Mouse (Mus musculus): ENCODE results near the gene Cacna1a. TPM values are rescaled to one million over a fixed set of nuclear protein-coding genes. Genes with fewer than 3 reads are reported as not detected.

Cacna1a gene
- total RNA-seq, 2 experiments from 2014 or later: not detected

DNA sequence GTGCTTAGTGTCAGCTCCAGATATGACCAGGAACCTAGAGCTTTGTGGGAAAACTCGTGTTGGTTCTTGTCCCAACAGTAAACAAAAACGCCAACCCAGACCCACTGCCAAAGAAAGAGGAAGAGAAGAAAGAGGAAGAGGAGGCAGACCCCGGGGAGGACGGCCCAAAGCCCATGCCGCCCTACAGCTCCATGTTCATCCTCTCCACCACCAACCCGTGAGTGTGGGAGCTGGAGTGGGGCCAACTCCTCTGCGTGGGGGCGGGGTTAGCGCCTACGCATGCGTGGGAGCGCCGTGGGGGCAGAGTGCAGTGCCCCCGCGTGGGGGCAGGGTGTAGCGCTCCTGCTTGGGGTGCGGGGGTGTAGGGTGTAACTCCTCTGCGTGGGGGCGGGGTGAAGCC, 179.3 kb downstream of the Cacna1a start:
- 0 out of 2 replicates have a peak, but pooled peaks have one; percentile 32 for ATAC-seq (replicated peaks; ENCODE audit: low FRiP score, poor library complexity, severe bottlenecking)

DNA sequence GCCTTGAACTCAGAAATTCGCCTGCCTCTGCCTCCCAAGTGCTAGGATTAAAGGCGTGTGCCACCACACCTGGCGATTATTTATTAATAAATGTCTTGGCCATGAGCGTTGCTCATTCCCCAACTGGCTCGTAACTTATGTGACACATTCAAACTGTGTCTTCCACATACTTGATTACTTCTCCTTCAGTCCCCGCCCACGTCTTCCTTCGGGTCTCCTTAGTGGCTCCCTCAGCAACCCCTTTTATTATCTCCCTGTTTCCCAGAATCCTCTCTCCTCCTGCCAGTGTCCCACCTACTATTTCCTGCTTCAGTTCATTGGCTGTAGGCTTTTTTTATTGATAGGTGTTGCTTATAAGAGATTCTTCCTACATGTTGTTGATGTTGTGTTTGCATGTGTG, 180.5 kb downstream of the Cacna1a start:
- no peak for ATAC-seq (replicated peaks; ENCODE audit: low FRiP score, poor library complexity, severe bottlenecking)

DNA sequence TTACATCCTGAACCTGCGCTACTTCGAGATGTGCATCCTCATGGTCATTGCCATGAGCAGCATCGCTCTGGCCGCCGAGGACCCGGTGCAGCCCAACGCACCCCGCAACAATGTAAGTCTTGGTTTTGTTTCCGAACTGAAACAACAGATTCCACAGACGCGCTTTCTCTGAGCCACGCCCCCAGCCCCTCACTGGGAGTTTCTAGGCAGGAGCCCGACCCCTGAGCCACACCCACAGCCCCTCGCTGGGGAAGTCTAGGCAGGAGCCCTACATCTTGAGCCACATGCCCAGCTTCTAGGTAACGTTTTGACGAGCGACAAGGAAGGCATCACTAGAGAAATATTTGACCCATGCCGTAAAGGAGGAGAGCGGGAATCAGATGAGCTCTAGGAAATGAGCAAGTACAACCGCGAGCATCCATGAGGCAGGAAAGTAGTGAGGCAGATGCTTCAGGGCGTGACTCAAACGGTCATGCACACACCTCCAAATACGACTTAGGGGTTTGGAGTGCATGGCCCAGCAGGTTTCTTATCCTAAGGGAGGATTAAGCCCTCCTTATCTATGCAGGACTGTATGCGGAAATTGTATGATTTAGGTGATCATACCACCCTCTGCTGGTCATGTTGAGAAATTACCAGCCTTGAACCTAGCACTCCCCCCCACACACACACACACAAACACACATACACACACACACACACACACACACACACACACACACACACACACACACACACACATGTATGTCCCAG, 181.9 kb downstream of the Cacna1a start:
- ATAC-seq (replicated peaks; ENCODE audit: low FRiP score, poor library complexity, severe bottlenecking): no peak

DNA sequence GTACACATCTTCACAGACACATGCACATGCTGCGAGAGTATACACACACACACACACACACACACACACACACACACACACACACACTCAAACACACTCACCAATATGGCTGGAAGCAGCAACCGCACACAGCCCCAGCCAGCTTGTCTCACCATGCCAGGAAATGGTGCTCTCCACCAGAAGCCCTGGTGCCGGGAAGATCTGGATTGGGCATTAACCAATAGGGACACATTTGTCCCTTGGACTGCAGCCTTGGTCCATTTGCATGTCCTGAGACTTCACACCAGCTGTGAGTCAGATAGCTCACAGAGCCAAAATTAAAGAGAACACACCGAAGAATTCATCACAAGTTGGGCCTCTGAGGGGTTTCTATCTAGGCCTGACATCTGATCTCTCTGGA, 189.2 kb downstream of the Cacna1a start:
- ATAC-seq (replicated peaks; ENCODE audit: low FRiP score, poor library complexity, severe bottlenecking): no peak

DNA sequence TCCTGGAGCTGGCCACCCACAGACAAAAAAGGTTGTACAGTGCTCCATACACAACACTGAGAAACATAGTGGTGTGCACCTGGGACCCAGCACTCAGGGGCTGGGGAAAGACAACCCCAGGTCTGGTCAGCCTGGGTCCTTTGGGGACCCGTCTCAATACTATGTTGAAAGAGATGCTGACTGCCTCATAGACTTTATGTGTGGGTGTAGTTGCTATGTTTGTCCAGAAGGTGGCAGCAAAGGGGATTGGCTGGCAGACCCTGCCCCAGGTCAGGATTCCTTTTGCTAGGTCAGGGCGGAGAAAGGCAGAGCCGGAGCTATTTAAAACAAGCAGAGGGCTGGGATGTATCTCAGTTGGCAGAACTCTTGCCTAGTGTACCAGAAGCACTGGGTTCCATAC, 191.4 kb downstream of the Cacna1a start:
- ATAC-seq (replicated peaks; ENCODE audit: low FRiP score, poor library complexity, severe bottlenecking): peak; percentile 81

DNA sequence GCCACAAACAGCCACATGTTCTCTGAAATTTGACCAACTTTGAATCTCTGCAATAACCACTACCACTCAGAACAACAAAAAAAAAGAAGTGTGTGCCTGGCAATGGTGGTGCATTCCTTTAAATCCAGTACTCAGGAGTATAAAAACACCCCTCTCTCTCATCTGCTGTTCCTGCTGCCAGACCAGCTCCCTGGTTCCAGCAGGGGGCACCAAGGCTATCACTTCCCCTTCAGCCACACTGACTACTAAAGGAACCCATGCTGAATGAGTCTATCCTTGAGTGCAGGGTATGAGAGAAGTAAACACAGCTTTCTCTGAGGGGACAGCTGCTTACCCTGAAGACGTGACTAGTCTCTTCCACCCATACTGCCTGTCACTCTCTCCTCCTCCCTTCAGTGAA, 197.1 kb downstream of the Cacna1a start:
- ATAC-seq (replicated peaks; ENCODE audit: low FRiP score, poor library complexity, severe bottlenecking): no peak

DNA sequence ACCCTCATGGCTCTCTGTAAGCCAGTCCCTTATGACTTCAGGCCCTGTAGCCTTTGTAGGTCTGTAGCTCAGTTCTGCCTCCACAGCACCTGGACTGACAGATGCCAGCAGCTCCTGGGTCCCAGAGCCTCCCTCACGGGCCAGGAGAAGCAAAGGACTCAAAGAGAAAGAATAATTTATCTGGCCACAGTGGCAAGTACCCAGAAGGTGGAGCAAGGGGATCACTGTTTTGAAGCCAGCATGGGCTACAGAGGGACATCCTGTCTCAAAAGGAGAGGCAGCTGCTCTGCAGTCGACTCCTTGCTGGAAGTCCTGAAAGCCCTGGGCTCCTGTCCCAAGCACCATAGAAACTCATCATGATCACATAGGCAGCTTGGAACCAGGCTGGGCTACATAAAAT, 198.0 kb downstream of the Cacna1a start:
- ATAC-seq (replicated peaks; ENCODE audit: low FRiP score, poor library complexity, severe bottlenecking): no peak

DNA sequence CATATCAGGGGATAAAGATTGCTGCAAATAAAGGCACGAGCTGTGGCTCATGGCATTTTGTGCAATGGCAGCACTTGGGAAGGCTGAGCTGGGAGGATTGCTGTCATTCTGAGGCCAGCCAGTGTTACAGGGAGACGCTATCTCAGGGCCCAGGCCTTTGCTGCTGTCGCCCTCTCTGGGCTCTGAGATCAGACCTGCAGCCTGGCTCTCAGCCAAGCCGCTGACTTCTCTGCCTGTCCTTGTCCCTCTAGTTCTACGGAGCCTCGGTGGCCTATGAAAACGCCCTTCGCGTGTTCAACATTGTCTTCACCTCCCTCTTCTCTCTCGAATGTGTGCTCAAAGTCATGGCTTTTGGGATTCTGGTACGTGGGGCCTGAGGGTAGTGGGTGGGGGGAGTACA, 200.3 kb downstream of the Cacna1a start:
- peak; percentile 80 for ATAC-seq (replicated peaks; ENCODE audit: low FRiP score, poor library complexity, severe bottlenecking)

DNA sequence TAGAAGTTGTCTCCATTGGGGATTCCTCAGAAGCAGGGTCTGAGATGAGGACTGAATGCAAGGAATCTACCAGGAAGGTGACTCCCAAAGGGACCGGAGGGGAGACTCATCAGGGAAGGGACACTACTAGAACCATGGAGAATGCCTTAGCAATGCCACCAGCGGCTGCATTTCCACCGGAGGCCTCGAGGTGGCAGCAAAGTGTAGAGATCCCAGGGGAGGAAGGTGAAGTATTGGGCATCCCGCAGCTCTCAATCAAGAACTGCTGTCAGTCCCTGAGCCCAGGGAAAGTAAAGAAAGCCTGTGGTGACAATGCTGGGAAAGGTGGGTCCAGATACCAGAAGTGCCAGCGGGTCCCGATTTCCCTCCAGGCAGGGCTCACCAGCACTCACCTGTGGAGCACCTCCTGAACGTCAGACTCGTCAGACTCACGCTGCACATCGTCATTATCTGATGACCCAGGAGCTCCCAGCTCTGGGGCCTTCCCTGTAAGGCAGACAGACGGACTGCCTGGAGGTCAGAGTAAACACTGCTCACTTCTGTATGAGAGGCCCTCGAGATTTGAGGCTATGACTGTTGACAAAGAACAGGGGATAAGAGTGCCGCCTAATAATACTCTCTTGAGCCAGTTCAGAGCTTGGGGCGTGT, 203.9 kb downstream of the Cacna1a start:
- ATAC-seq (replicated peaks; ENCODE audit: low FRiP score, poor library complexity, severe bottlenecking): peak; percentile 55

DNA sequence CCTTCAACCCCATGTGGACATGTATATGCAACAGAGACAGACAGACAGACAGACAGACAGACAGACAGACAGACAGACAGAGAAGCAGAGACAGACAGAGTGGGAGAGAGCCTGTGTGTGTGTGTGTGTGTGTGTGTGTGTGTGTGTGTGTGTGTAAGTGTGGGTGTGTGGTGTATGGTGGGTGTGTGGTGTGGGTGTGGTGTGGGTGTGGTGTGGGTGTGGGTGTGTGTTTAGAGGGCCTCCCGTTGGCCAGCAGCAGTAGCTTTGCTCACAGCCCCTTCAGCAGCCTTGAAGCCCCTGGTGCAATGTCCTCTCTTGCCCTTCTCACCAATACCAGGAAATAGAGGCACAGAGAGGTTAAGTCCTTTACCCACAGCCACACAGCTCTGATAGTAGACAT, 204.9 kb downstream of the Cacna1a start:
- ATAC-seq (replicated peaks; ENCODE audit: low FRiP score, poor library complexity, severe bottlenecking): no peak

DNA sequence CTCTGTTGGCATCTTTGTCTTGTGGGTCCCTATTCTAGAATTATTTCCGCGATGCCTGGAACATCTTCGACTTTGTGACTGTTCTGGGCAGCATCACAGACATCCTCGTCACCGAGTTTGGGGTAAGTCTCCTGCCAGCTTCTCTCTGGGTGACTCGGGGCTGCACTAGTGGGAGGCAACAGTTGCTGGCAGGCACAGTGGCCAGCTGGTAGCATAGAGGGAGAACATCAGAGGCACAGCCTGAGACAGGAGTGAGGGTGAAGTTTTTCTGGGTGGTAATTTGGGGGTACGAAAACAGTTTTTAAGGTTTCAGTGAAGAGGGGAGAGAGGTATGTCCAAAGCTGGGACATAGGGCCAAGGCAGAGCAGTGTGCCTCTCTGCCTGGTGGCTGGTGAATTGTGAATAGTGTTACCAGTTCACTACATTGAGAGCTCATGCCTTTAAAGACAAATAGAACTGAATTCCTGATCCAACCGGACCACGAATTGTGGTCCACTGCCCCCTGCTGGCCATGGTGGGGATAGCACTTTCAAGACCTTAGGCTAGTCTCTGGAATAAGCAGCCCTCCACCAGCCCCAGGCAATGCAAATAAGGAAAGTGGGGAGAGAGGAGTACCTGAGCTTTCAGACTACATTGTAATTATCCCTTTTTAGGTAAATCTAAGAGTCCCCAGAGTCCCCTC, 206.0 kb downstream of the Cacna1a start:
- peak; percentile 38; the same call in 1 of the 2 replicates for ATAC-seq (replicated peaks; ENCODE audit: low FRiP score, poor library complexity, severe bottlenecking)

DNA sequence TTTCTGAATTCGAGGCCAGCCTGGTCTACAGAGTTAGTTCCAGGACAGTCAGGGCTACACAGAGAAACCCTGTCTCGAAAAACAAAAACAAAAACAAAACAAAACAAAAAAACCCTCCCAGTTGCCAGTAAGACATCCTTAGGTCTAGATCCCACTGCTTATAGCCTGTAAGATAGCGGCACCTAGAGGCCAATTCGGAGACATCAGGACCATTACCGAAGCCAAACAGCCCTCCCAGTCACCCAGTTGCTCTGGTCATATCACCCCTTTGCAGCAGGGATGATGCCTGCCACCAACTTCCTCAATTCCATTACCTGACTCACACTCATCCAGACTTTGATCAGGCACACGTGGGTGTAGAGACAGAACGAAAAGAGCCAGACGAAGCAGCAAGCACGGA, 207.4 kb downstream of the Cacna1a start:
- peak; percentile 61 for ATAC-seq (replicated peaks; ENCODE audit: low FRiP score, poor library complexity, severe bottlenecking)

DNA sequence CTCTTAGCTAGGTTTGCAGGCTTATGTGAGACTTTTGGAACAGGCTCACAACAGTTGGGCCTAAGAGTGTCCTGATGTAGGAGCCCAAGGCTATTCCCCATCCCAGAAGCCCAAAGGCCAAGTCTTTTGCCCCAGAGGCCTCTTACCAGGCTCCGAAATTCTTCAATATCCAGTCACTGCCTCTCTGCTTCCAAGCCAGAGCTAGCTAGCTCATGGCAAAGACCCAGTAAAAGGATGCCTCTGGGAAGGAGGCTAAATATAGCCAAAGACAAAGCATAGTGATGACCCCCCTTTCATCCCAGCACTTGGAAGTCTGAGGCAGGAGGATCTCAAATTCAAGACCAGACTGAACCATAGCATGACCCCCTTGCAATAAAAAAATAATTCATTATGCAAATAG, 211.2 kb downstream of the Cacna1a start:
- ATAC-seq (replicated peaks; ENCODE audit: low FRiP score, poor library complexity, severe bottlenecking): no peak

DNA sequence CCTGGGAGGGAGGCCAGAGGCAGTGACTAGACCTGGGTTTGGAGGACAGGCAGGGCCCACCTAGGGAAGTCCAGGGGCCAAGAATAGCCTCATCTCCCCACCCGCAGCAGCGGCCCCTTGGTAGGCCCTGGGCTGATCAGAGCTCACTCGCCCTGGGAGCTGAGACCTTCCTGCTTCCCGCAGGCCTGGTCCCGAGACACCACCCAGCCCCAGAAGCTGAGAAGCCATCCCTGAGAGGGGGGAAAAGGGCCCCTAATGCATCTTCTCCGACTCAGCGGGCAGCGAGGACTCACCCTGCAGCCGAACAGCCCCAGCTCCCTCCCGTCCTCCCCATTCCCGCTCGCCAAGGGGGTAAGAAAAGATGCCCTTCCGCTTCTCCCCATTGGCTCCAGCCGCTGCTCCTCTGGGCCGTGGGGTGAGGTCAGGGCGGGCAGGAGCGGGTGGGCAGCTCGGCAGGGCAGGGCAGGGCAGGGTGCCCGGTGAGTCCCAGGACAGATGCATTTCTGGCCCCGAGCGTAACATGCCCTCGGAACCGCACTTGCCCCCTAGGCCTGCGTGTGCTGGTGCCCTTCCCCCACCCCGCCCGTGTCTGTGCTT, 212.2 kb downstream of the Cacna1a start:
- no peak for ATAC-seq (replicated peaks; ENCODE audit: low FRiP score, poor library complexity, severe bottlenecking)

DNA sequence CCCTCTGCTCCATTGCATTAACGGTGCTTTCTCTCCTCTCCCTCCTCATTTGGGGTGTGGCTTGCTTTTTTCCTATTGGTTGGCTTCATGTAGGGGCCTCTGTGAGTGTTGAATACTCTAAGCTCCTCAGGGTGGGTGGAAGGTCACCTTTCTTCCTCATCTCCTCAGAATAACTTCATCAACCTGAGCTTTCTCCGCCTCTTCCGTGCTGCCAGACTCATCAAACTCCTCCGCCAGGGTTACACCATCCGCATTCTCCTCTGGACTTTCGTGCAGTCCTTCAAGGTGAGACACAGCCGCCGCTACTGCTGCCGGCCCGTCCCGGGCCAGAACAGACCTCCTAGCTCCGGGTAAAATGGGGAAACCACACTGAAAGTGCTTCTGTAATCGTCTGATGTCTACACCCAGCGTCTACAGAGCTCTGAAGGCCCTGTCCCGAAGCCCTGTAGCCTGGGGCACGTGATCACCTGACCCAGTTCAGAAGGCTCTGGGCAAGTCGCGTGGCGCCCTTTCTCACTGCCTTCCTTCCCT, 213.0 kb downstream of the Cacna1a start:
- ATAC-seq (replicated peaks; ENCODE audit: low FRiP score, poor library complexity, severe bottlenecking): no peak

DNA sequence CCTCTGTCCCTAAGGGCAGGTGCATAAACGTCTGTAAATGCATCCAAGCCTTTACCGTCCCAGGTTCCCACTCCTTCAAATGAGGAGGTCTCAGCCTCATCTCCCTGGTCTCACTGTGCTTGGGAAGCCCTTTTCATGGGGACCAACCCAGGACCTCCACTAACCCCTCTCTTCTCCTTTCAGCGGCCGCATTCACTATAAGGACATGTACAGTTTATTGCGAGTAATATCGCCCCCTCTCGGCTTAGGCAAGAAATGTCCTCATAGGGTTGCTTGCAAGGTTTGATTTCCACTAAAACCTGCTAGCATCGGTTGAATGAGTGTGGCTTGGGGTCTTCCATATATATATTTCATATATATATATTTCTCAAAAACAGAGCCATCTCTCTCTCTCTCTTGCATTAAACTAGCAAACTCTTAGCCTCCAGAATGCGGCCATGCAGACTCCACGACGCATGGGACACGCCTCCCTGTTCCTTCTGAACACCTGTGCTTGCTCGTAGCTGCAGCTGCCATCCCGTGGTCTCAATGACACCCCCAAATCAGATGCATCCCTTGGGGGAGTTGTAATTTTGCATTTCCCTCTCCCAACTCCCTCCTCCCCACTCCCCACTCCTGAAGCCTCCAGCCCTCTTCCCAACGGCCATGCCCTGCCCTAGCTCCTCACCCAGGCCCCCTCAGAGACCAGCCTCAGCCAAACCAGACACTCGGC, 226.4 kb downstream of the Cacna1a start:
- peak; percentile 66 for ATAC-seq (replicated peaks; ENCODE audit: low FRiP score, poor library complexity, severe bottlenecking)

DNA sequence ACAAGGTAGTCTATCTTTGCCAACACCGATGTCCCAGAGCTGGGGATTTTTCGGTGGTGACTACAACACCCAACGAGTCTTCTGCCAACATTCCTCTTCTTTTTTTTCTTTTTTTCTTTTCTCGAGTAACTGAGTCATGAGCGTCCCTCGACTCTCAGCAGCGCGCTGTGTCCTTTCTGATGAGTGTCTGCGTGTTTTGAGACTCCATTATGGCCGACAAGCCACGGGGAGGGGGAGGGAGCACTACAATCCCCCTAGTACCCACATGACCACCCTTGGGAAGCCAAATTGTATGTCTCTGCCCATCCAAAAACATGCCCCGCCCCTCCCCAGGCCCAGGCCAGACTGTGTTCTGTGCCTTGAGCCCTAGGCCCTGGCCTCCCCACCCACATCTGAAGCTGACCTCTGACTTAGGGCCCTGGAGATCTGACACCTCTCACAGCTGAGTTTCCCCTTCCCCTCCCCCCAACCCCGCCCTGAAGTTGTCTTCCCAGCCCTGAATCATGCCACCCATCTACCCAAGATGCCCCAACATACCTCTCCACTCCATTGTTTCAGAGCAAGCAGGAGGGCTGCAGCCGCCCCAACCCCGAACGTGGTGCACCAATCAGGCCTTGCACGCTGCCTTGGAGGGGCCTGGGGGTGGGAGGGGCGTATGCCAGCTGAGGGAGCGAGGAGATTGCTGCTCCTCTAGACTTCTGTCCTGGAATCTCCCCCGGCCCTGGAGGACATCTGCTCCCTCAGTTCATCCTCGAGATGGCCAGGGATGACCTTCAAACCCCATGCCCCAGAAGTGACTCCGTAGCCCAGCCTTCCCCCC, 227.6 kb downstream of the Cacna1a start:
- no peak for ATAC-seq (replicated peaks; ENCODE audit: low FRiP score, poor library complexity, severe bottlenecking)

DNA sequence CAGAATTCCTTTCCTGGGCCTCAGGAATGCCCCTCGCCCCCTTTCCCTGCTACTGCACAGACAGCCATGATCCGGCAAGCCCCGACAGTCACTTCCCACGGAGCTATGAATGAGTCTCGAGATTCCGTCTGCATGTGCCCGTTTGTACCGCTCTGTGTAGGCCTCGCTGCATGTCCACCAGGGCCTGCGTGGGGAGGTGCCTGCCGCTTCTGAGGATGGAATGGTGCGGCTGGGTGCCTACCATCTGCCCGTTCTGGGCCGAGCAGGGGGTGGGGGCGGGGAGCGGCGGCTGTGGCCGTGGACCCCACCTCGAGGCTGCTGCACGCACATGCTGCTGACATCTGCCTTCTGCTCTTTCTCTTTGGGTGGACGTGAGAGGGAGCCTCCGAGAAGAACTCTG, 228.8 kb downstream of the Cacna1a start:
- ATAC-seq (replicated peaks; ENCODE audit: low FRiP score, poor library complexity, severe bottlenecking): no peak

DNA sequence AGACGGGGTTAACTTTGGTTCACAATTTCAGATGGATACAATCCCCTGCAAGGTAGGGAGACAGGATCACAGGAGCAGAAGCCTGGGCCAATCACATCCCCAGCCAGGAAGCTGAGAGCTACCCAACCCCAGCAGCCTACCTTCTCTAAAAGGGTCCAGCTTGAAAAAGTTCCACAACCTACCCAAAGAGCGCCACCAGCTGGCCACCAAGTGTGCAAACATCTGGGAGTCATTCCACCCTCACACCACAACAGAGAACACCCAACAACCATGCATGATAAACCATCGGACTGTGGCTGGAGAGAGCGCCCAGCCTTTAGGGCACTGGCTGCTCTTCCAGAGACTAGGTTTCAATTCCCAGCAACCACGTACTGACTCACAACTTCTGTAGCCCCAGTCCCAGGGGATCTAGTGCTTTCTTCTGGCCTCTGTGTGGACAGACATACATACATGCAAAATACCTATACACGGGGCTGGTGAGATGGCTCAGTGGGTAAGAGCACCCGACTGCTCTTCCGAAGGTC, 232.9 kb downstream of the Cacna1a start:
- peak; percentile 44; the same call in 1 of the 2 replicates for ATAC-seq (replicated peaks; ENCODE audit: low FRiP score, poor library complexity, severe bottlenecking)

Measured in erythroblast, adult 5-6 weeks (primary cell).